Mouse (Mus musculus) left cerebral cortex, adult 11 months (tissue): Measurements from ENCODE around the gene Tarsl2.

Experiments
- DNase-seq: peaks from one replicate; pipeline ENCODE4 v3.0.0; 2022; ENCODE audit warnings: low spot score

The Tarsl2 gene

DNA sequence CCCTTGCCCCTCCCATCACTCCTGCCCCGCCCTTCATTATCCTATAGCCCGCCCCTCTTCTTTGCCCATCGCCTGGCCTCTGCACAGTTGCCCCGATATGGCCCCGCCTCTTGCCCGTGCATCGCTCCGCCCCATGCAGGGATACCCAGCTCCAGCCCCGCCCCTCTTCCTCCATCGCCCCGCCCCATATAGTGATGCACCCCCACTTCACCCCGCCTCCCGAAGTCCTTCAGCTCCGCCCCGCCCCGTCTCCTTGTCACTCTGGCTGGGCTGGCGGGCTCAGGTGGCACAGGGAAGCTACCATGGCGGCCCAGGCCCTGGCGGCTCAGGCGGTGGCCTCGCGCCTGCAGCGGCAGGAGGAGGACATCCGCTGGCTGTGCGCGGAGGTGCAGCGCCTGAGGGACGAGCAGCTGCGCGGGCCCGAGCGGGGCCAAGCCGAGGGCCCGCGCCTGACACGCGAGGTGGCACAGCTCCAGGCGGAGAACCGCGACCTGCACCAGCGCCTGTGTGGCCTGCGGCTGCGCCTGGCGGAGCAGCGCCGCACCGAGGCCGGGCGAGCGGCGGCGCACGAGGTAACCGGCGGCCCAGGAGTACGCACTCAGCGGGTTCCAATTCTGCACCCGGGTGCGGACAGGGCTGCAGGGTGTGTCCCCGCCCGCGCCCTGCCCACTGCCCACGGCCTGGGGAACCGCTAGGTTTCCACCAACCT lies at the start of gene Tarsl2:
Gene Tarsl2, plus strand, starts transcription at position 256 of the 709 bp plus-strand sequence.
- peak; percentile 92 for DNase-seq

DNA sequence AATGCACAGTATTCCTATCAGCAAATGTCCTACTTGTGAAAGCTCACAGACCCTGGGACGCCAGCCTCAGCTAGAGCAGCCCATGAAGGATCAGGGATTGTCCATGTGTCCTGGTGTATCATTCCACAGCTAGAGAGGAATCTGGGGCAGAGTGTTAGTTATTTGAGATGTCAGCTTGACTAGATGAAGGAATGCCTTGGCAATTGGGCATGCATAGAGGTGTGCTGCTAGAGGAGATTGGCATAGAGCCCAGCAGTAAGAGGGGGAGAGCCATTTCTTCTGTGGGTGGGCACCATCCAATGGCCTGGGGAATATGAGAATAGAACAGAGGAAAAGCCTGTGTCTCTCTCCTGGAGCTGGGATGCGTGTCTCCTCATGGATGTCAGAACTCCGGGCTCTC lies 38.6 kb upstream of the Tarsl2 start:
- no peak for DNase-seq

DNA sequence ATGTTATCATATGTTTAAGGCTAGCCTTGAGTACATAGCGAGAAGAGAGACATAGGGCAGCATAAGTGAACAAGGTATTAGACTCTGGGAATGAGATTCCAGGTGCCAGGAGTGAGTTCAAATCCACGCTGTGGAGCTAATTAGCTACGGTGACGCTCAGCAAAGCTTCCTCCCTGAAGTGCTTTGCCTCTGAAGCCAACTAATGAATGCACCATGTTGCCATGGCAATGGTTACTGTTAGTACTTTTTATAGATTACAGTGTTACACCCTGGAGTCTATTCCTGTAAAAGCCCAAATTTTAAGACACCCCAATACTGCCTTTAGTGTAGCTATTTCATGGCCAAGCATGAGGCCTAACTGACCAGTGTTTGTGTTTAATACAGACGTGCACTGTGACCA lies 37.7 kb upstream of the Tarsl2 start:
- DNase-seq, result no peak

DNA sequence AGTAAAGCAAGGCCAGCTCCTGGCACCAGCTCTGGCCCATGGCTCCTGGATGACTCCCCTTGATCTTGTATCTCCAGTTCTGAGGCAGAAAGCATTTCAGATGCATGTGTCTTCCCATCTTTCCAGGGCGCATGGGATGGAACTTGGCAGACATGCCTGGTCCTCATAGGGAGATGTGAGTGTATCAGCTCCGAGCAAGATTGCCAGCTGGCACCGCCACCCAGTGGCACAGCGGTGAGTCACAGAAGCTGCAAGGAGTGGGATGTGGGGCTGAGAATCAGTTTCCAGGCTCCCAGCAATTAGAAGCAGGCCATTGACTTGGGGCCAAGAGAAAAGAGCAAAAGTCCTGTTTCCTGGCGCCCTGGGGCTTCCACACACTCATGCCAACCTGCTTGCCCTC lies 34.5 kb upstream of the Tarsl2 start:
- DNase-seq, result peak; percentile 64

DNA sequence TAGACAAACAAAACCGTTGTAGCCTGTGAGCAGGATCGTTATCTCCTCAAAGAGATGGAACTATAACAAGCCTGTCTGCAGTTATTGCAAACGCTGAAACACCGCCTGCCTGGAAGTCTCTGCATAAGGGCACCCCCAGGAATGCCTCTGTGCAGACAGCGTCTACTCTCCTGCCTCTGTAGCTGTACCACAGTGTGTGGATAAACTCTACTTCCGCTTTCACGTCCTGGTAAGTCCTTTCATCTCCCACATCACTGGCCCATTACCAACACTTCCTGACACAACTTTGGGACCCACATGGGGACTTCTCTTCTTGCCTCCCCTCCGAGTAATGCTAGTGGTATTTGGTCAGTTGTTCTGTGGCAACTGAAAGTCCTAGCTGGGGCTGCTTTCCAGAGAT lies 34.0 kb upstream of the Tarsl2 start:
- DNase-seq, result no peak

DNA sequence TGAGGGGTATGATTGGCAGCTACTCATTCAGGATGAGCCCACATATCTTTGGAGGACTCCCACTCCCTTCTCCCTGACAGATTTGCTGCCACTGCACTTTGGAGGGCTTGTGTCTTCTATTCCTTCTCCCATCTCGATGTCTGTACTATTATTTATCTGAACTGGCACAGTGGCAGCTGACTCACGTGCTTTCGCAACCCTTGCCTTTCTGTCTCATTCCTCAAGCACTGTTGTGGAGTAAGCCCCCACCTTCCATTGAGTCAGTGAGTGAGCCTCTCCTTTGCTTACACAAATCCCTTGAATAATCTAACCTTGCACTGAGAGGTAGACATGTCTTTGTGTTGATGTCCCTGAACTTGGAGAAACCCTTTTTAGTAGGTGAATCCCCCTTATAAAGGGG lies 33.4 kb upstream of the Tarsl2 start:
- DNase-seq, result no peak

DNA sequence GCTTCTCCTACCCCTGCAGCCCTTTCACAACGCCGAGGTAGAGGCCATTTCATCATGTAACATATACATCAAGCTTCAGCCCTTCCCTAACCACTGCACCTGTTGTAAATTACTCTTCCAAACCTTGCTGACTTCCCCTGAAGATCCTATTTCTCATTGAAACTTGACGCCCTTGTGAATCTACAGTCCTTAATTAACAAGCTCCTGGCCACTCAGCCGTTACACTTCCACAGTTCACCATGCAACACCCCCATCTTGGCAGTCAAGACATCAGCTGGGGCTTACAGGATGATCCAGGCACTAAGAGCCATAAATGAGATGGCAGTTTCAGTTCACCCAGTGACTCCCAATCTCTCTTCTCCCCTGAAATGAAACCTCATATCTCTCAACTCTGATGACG lies 31.0 kb upstream of the Tarsl2 start:
- no peak for DNase-seq

DNA sequence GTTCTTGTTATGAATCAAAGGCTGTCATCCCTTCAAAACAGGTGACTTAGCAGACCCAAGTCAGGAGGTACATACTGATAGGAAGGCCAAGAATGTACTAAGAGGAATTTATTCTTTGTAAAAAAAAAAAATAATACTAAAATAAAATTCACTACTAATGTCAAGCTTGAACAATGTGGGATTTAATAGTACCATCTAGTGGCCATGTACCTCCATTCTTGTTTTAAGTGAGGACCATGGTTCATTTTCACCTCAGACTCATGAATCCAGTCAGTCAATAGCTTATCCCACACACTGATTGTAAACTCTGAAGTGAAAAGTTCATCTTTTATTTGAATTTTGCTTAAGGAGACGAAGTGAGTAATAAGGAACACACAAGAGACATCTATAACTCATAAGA lies 25.9 kb upstream of the Tarsl2 start:
- DNase-seq, result no peak

DNA sequence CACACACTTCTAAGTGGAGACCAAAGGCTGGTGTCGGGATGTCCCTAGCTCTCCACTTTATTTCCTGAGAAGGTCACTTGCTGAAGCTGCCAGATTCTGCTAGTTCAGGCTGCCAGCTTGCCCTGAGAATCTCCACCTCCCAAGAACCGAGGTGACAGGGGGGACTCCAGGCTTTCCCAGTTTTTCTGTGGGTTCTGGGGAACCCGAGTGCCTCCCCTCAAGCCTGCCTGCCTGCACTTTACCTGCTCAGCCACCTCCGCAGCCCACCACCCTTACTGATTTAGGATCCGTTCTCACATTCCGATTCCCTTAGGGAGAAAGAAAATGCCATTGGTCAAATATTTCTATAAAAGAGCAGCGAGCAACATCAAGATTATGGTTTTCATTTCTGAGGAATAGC lies 24.0 kb upstream of the Tarsl2 start:
- DNase-seq, result no peak

DNA sequence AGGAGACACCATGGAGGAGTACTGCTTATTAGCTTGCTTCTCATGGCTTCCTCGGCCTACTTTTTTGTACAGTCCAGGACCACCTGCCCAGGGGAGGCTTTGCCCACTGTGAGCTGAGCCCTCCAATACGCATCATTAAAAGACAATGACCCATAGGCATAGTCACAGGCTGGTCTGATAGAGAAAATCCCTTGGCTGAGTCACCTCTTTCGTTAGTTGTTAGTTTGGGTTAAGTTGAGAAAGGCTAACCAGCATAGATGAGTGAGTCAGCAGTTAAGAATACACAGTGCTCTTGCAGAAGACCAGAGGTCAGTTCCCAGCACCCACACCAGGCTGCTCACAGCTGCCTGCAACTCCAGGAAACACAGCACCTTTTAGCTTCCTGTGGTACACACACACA lies 21.4 kb upstream of the Tarsl2 start:
- DNase-seq, result no peak

DNA sequence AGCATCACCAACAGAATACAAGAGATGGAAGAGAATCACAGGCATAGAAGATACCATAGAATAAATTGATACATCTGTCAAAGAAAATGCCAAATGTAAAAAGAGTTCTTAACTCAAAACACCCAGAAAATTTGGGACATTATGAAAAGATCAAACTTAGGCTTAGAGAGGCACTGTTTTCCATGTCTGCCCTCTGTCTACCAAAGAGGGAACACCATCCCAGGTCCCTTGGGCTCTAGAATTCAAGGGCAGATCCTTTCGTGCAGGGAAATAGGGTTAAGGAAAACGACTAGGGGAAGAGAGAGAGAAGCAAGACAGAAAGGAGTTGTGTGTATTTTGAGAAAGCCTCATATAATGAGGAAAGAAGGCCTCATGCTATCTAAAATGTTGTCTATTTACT lies 19.2 kb upstream of the Tarsl2 start:
- no peak for DNase-seq

DNA sequence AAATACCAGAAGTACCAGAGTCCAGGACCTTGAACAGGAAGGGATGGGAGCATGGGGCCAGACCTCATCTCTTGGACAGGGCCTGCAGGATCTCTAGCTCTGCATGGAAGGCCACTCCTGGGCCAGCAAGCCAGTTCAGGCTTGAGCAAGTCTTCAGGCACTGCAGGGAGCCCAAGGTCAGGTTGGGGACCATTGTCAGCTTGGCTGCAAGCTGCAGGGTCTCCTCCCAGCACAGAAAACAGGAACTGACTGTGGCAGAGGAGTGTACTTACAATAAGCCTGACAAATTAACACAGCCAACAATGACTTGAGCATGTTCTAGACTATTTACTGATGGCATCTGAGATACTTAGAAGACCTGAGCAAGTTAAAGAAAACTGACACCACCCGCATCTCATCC lies 14.9 kb upstream of the Tarsl2 start:
- DNase-seq, result no peak

DNA sequence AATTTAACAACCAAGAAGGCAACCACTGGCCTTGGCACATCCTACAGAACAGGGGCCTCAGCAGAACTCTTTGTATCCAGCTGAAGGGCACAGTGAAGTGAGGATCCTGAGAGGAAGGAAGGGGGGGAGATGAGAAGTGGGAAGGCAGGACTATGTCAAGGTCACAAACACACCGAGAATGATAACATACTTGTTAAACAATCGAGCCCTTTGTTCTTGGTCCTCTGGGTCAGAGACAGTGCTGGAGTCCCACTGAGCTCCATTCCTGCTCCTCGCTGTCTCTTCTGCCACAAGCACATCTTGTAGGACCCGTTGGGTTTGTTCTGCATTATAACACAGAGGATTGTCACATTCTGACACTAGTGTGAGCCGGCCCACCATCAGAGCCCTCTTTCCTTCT lies 14.0 kb upstream of the Tarsl2 start:
- DNase-seq, result no peak

DNA sequence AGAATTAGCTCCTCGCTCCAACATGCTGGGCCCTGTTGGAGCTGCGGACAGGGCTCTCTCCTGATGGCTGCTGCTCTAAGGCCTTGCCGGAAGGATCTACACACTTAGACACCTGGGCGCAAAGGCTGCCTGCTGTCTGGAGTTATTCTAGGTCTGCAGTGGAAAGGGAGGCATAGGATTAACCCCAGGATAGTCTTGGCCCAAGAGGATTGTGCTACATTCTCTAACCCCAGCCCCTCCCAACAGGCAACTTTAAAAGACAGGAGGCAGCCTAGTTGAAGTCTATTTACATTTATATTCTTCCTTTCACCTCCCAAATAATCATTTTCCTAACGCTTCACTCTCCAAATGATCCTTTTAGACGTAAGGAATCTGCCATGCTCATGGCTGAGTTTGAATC lies 8.9 kb upstream of the Tarsl2 start:
- DNase-seq, result no peak

DNA sequence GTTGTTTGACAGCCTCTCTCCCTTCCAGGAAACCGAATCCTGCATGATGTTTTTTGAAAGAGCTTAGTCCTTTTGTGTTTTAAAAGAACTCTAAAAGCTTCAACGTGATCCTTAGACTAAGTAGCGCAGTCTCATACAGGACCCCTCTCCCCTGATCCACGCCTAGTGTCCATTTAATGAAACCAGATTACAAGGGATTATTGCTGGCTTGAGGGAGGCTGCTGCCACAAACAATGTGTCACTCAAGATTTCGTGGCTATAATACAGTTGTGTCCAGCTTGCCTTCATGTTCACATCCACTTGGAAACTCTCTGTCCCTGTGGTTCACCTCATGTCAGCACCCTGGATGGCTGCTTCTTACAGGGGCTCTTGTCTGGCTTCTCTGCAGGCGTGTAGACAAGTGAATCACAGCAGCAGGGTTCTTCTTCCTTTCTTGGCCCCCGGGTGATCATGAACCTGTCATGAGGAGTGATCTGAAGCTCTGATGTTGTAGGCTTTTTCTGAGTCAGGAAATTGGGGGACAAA lies 8.3 kb upstream of the Tarsl2 start:
- no peak for DNase-seq

DNA sequence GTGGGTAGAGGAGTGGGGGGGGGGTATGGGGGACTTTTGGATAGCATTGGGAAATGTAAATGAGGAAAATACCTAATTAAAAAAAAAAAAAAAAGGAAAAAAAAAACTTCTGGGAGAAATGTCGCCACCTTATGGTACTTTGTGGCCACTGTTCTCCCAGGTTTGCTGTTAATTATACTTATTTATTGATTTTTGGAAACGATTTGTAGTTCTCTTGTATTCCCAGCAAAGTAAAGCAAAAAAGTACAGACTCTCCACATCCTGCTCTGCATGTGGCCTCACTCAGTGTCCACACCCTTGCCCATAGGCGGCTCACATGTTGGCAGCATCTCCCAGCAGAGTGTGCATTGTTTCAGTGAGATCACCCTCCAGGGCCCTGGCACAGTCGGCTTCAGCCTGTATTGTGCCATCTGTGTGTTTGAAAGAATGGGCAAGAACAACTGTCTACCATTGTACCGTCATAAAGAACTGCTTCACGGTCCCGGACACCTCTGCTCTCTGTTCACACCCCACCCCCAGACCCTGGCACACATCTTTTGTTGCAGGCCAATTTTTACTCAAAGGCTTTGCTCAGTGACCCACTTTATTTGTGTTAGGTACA lies 6.4 kb upstream of the Tarsl2 start:
- no peak for DNase-seq

DNA sequence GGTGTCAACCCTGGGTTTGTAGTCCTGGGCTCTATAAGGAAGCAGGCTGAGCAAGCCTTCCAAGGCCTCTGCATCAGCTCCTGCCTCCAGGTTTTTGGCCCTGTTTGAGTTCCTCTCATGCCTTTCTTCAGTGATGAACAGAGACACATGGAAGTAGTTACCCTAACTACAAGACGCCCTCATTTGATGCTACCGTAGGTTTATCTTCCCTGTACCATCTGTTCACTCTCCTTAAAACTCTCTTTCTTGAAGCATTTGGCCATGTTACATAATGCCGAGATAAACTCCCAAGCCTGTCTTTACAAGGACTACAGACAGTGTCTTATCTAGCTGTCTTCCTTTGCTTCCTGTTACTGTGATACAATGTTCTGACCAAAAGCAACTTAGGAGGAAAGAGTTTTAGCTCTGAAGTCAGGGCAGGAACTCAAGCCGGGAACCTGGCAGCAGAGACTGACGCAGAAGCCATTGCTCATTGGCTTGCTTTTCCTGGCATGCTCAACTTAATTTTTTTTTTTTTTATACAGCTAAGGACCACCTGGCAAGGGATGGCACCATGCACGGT lies 4.8 kb upstream of the Tarsl2 start:
- peak; percentile 30 for DNase-seq

DNA sequence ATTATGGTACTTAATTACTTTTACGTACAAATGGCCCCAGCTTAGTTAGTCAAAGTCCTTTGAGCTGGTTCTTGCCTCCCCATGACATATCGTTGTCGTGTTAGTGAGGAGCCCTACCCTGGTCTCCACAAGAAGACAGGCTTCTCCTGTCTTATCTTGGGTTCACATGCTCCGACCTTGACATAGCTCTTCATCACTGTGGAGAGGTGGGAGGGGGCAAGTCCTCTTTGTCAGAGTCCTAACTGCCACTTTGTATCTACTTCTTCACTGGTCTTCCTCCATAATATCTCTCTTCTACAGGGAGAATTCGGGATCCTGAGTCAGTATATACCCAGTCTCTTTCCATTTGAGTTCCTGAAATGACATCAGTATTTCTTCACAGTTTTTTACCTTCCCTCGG lies 4.0 kb upstream of the Tarsl2 start:
- DNase-seq, result no peak

DNA sequence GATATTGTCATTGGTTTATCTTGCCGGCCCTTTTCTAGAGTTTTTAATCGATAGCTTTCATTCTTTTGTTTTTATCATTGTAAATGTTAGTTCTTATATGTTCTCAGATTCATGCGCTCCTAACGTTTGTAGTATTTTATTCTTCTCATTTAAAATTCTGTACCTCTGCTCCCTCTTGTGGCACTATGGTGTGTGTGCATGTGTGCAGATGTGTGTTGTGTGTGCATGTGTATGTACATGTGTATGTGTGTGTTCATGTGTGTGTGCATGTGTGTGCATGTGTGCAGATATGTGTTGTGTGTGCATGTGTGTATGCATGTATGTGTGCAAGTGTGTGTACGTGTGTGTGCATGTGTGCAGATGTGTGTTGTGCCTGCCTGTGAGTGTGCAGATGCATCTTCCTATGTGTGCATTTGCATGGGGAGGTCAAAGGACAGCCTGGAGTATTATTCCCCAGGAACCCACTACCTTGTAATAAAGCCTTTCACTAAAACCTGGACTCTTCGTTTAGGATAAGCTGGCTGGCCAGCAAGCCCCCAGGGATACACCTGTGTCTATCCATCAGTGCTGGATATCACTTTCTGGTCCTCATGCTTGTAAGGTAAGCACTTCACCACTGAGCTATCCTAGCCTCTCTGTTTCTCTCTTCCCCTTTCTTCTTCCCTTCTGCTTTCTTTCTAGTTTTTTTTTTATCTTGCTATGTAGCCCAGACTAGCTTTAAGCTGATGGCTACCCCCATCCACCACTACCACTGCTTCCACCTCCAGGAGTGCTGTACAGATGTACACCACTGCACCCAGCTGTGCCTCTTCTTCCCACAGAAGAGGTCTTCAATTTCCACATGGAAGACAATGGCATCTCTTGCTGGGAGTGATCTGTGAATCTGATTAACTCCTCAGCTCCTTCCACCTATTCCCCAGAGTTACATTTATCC lies 2.1 kb upstream of the Tarsl2 start:
- peak; percentile 27 for DNase-seq

DNA sequence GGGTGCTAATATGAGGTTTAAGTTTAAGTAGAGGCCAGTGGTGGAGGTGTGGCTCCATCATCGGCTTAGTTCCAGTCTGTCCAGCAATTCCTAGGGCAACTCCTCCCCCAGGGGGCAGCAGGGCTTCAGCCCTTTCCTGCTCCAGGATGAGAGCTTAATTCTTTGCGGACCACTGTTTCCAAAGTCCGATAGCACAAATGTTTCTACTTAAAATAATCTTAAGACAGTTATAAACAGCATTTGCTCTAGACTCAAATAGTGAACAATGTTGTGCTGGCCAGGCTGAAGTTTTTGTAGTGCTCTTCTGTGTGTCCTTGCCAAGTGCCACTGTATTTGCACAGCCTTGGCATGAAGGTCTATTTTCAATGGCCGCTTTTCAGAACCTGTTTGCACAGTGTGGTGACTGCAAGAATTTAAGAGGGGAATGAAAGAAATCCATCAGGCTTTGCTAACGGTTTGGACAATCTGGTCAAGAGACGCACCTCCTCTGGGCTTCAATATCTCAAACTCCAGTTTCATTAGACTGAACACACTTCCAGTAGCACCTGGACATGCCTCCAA lies 757 bp upstream of the Tarsl2 start:
- DNase-seq, result no peak

DNA sequence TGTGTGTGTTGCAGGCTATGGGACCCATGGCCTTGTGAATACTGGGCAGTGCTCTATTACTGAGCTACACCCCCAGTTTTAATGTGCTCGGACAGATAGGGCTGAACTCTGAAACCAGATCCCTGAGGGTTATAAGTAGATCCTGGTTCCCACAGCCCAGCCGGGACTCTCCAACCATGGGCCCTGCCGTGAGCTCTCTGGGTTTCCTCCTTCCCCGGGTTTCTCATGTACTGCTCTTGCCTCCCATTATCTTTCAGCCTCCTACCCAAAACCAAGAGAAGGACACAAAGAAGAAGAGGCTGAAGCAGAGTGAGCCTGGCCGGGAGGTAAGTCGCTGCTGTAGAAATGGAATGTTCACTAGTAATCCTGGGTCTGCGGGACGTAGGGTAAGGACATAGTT lies 1.3 kb downstream of the Tarsl2 start:
- no peak for DNase-seq

DNA sequence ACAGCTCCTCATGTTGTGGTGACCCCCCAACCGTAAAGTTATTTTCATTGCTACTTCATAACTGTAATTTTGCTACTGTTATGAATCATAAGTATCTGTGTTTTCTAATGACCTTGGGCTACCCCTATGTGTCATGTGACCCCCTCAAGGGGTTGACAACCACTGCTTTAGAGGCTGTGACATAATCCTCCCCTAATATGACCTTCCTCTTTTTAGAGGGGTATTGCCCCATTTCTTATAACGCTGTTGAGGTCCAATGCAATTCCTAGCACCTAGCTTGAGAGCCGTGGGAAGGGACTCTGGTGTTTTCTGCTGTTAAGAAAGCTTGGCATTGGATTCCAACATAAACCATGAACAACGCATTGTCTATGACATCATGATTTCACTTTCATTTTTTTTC lies 6.0 kb downstream of the Tarsl2 start:
- no peak for DNase-seq
